Mouse (Mus musculus) stomach, postnatal 0 days (tissue): ENCODE data around the gene Mga.

ENCODE experiments used
- CTCF ChIP-seq: IDR thresholded peaks from 2 replicates; pipeline ENCODE4 v1.5.1; 2016; ENCODE audit warnings: antibody characterized with exemption, low read depth, mild to moderate bottlenecking, moderate library complexity
- EP300 ChIP-seq: optimal IDR thresholded peaks from 2 replicates; pipeline ENCODE3; 2016; ENCODE audit warnings: antibody characterized with exemption

DNA sequence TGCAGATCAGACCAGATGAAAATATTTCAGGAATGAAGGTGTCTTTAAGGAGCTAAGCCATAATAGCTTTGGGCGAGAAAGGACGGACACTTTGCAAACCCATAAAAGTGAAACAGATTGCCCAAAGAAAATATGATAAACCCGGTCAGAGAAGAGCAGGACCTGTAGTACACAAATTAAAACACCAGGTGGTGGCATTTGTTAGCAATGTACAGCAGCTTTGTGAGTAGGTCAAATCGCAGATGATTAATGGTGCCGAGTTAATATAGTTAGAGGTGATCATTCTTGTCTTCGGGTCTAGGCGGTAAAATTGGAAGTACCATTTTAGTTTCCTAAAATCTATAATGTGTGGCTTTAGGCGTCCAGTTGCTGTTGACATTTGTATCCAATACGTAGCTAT, 73.5 kb downstream of the Mga start:
- peak; percentile 86 for TF ChIP-seq CTCF
- TF ChIP-seq EP300: no peak
